Mouse (Mus musculus) hindbrain, embryonic 11.5 days (tissue): ENCODE measurements around the gene 5730596B20Rik. TPM values are rescaled to one million over a fixed set of nuclear protein-coding genes. Genes with fewer than 3 reads are reported as not detected.

Experiments
- ATAC-seq: fragments of 200-750 bp; cut with Nextera tagmentation; 2 replicates; pipeline ENCODE4 v1.8.0; 2017; ENCODE audit warnings: mild to moderate bottlenecking, moderate TSS enrichment, moderate library complexity; ENCODE audit not compliant: low FRiP score
- DNase-seq: peaks from one replicate; pipeline ENCODE4 v3.0.0-alpha.2; 2015; ENCODE audit warnings: low spot score
- H3K27ac ChIP-seq: fragments of 300-500 bp; sonication (generic); 2 replicates; pipeline ENCODE4 v1.5.1; 2014; ENCODE audit warnings: mild to moderate bottlenecking, low read depth, low read length
- H3K27me3 ChIP-seq: fragments of 300-500 bp; sonication (generic); 2 replicates; pipeline ENCODE4 v1.6.1; 2014; ENCODE audit warnings: mild to moderate bottlenecking, low read length, moderate library complexity, mixed read lengths; ENCODE audit not compliant: control insufficient read depth, insufficient read depth
- H3K36me3 ChIP-seq: fragments of 300-500 bp; sonication (generic); 2 replicates; pipeline ENCODE4 v1.6.1; 2014; ENCODE audit warnings: mild to moderate bottlenecking, low read length, moderate library complexity, mixed read lengths; ENCODE audit not compliant: control insufficient read depth, insufficient read depth
- H3K4me1 ChIP-seq: fragments of 300-500 bp; sonication (generic); replicated peaks from 2 replicates; pipeline ENCODE4 v1.6.1; 2014; ENCODE audit warnings: low read length, mixed read lengths; ENCODE audit not compliant: control insufficient read depth, insufficient read depth
- H3K4me2 ChIP-seq: fragments of 300-500 bp; sonication (generic); replicated peaks from 2 replicates; pipeline ENCODE4 v1.6.1; 2014; ENCODE audit warnings: mild to moderate bottlenecking, low read depth, low read length
- H3K4me3 ChIP-seq: fragments of 300-500 bp; sonication (generic); 2 replicates; pipeline ENCODE4 v1.5.1; 2014; ENCODE audit warnings: low read depth, low read length
- H3K9ac ChIP-seq: fragments of 300-500 bp; sonication (generic); 2 replicates; pipeline ENCODE4 v1.6.1; 2014; ENCODE audit warnings: low read depth, low read length
- H3K9me3 ChIP-seq: fragments of 300-500 bp; sonication (generic); 2 replicates; pipeline ENCODE4 v1.6.1; 2016; ENCODE audit warnings: low read length; ENCODE audit not compliant: control insufficient read depth
- WGBS: fragments of 180-500 bp; shearing (Covaris S2); extraction: QIAGEN DNeasy Blood & Tissue Kit; methylation state at CpG from one replicate; pipeline ENCODE4 v1.1.7; 2014; 5-methylcytosine and 5-hydroxymethylcytosine counted together
- polyA plus RNA-seq: library from polyadenylated mRNA; unstranded; fragments of >200 nt; fragmentation: Nextera tagmentation; extraction: Ambion mirVana; gene quantifications from 2 replicates; pipeline ENCODE4 v1.2.1, GENCODE M21; 2014

5730596B20Rik gene
- polyA plus RNA-seq, 1 experiment from 2014 or later, result 5.4 TPM

GRCm38 (mm10) chr6:52184668-52185067 is 7.4 kb downstream of the 5730596B20Rik start:
- H3K9me3 ChIP-seq, result no peaks in the 10 kb centered on the region
- peak overlapping the region; percentile 12; the same call in 1 of the 2 replicates for H3K4me3 ChIP-seq
- ATAC-seq (no peak), DNase-seq (no peak)
- H3K27ac ChIP-seq, result peak overlapping the region; percentile 84
- H3K4me2 ChIP-seq, result peak overlapping the region; percentile 40
- no peaks in the 10 kb centered on the region for H3K36me3 ChIP-seq
- H3K27me3 ChIP-seq, result peaks cover 86% of the 10 kb centered on the region
- 2% methylated on average over 6 of the region's 6 CpGs for WGBS
- H3K4me1 ChIP-seq, result peaks cover 2% of the 10 kb centered on the region; the same call in 1 of the 2 replicates
- H3K9ac ChIP-seq, result peak overlapping the region; percentile 44; the same call in 1 of the 2 replicates

DNA sequence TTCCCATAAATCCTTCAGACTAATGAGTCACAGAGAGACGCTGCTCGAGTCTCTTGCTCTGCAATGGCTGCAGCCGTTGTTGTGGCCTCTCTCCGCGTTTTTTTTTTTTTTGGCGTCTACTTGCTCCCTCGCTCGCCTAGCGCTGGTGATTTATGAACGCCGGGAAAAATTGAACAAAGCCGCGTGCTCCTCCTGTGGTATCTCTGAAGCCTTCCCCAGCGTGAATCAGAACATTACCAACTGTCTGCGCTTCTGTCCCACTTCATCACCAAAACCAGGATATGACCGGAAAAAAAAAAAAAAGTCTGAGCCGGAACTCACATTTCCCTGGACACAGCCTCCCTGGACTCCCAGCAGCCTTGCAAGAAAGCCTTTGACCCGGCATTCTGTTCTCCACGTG is 7.9 kb downstream of the 5730596B20Rik start:
- H3K4me3 ChIP-seq, result no peak overlapping the region; the same call in 1 of the 2 replicates
- H3K9ac ChIP-seq, result 0 out of 2 replicates have a peak overlapping the region, but pooled peaks have one; percentile 4
- DNase-seq, result no peak
- H3K27me3 ChIP-seq, result peaks cover 87% of the 10 kb centered on the region
- peaks cover 2% of the 10 kb centered on the region; the same call in 1 of the 2 replicates for H3K4me1 ChIP-seq
- peak overlapping the region; percentile 84 for H3K27ac ChIP-seq
- no peaks in the 10 kb centered on the region for H3K36me3 ChIP-seq
- WGBS, result under 1% methylated on average over 19 of the region's 19 CpGs
- ATAC-seq, result no peak
- H3K9me3 ChIP-seq, result no peaks in the 10 kb centered on the region
- H3K4me2 ChIP-seq, result peak overlapping the region; percentile 40

DNA sequence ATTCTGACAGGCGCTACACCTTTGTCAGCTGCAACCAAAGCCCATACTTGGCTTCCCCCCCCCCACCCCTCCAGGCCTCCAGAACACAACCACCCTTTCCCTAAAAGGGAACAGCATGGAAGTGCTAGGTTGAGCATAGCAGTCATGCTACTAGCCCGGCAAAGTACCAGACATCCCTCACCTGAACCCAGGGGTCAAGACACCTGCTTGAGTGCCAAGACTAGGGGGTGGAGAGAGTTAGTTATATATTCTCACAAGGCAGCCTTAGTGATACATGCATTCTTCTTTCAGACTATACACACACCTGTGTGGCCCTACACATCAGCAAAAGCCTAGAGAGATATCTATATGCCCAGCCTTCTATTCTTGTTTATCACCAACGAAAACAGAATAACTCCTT is 8.5 kb downstream of the 5730596B20Rik start:
- H3K4me3 ChIP-seq, result no peak overlapping the region; the same call in 1 of the 2 replicates
- peaks cover 2% of the 10 kb centered on the region; the same call in 1 of the 2 replicates for H3K4me1 ChIP-seq
- H3K9me3 ChIP-seq, result no peaks in the 10 kb centered on the region
- H3K36me3 ChIP-seq, result no peaks in the 10 kb centered on the region
- DNase-seq, result no peak
- peaks cover 85% of the 10 kb centered on the region for H3K27me3 ChIP-seq
- no peak overlapping the region for H3K9ac ChIP-seq
- ATAC-seq, result no peak
- H3K4me2 ChIP-seq, result peak overlapping the region; percentile 32
- peak overlapping the region; percentile 84; the same call in 1 of the 2 replicates for H3K27ac ChIP-seq
- 15% methylated on average over 3 of the region's 3 CpGs for WGBS

DNA sequence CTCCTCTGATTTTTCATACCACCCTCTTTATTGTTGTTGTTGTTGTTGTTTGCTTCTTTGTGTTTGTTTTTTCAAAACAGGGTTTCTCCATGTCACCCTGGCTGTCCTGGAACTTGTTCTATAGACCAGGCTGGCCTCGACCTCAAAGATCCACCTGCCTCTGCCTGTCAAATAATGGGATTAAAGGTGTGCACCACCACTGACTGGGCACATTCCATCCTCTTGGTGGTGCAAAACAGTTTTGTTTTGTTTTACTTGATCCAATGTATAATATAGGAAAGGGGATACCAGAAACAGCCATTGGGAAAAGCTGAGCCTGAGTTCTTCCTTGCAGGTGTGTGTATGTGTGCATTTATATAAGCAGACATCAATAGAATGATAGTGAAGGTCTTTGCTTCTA is 9.2 kb downstream of the 5730596B20Rik start:
- no peaks in the 10 kb centered on the region for H3K9me3 ChIP-seq
- no peak overlapping the region for H3K9ac ChIP-seq
- peaks cover 84% of the 10 kb centered on the region for H3K27me3 ChIP-seq
- 0 out of 2 replicates have a peak overlapping the region, but pooled peaks have one; percentile 54 for H3K27ac ChIP-seq
- ATAC-seq (no peak), DNase-seq (no peak)
- H3K4me3 ChIP-seq, result no peak overlapping the region
- peaks cover 4% of the 10 kb centered on the region for H3K4me1 ChIP-seq
- H3K4me2 ChIP-seq, result no peak overlapping the region
- no peaks in the 10 kb centered on the region for H3K36me3 ChIP-seq
- 14% methylated on average over 1 of the region's 1 CpGs for WGBS

DNA sequence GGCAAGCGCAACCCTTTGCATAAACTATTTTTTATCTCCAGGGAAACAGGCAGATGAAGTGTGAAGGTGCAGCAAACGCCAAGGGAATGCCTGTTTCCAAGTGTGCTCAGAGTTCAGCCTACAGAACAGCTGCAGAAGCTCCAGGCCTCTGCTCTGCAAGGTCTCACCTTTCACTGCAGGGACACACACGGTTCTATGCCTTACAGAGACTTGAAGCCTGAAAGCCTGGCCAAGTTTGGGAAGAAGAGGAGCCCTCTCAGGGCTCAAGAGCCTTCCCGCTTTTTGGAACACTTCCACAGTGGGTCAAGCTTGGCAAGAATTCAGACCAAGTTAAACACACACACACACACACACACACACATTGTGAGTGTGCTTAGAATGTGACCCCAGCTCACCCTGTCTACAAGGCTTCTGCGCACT is 11.9 kb downstream of the 5730596B20Rik start:
- peak overlapping the region; percentile 85 for H3K9ac ChIP-seq

GRCm38 (mm10) chr6:52189909-52190308 is 12.6 kb downstream of the 5730596B20Rik start:
- Histone ChIP-seq H3K4me3 (peak overlapping the region; percentile 49), H3K36me3 (no peaks in the 10 kb centered on the region), H3K4me1 (peaks cover 2% of the 10 kb centered on the region; the same call in 1 of the 2 replicates), H3K27ac (peak overlapping the region; percentile 95), H3K4me2 (peak overlapping the region; percentile 62), H3K27me3 (peaks cover 79% of the 10 kb centered on the region), H3K9ac (peak overlapping the region; percentile 85), H3K9me3 (no peaks in the 10 kb centered on the region)
- 9% methylated on average over 8 of the region's 8 CpGs for WGBS
- DNase-seq, result no peak
- no peak for ATAC-seq

More for the DNA sequence above, 11.9 kb downstream of the 5730596B20Rik start:
- peaks cover 79% of the 10 kb centered on the region for H3K27me3 ChIP-seq
- H3K9me3 ChIP-seq, result no peaks in the 10 kb centered on the region
- H3K27ac ChIP-seq, result peak overlapping the region; percentile 95
- ATAC-seq, result no peak
- no peak for DNase-seq
- no peaks in the 10 kb centered on the region for H3K36me3 ChIP-seq
- peaks cover 4% of the 10 kb centered on the region for H3K4me1 ChIP-seq
- H3K4me3 ChIP-seq, result peak overlapping the region; percentile 49
- WGBS, result 9% methylated on average over 5 of the region's 5 CpGs
- peak overlapping the region; percentile 62 for H3K4me2 ChIP-seq

DNA sequence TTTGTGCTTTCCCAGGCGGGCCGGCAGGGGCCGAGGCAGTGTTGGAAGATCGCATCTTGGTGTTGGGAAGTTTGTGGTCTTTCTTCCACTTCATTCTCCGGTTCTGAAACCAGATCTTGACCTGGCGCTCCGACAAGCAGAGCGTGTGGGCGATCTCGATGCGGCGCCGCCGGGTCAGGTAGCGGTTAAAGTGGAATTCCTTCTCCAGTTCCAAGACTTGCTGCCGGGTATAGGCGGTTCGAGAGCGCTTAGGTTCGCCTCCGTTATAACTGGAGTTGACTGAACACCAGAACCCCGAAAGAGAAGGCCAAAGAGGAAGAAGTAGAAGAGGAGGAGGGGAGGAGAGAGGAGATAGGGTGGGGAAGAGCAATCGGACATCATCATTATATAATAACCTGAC is 13.1 kb downstream of the 5730596B20Rik start:
- Histone ChIP-seq H3K9ac (peak overlapping the region; percentile 85), H3K4me2 (peak overlapping the region; percentile 62), H3K4me1 (peaks cover 2% of the 10 kb centered on the region; the same call in 1 of the 2 replicates), H3K27me3 (peaks cover 80% of the 10 kb centered on the region), H3K27ac (peak overlapping the region; percentile 95), H3K4me3 (peak overlapping the region; percentile 49), H3K36me3 (no peaks in the 10 kb centered on the region), H3K9me3 (no peaks in the 10 kb centered on the region)
- ATAC-seq (no peak), DNase-seq (peak; percentile 64)
- WGBS, result under 1% methylated on average over 23 of the region's 23 CpGs

- Histone ChIP-seq H3K4me2 (peak within 1 kb of the TSS; percentile 62), H3K4me3 (peak within 1 kb of the TSS; percentile 49), H3K9me3 (no peaks in the 10 kb centered on the region), H3K27ac (peak within 1 kb of the TSS; percentile 95), H3K27me3 (peaks cover 75% of the 10 kb centered on the region), H3K4me1 (peaks cover 2% of the 10 kb centered on the region; the same call in 1 of the 2 replicates), H3K36me3 (no peaks in the 10 kb centered on the region), H3K9ac (peak within 1 kb of the TSS; percentile 85)
- under 1% methylated on average over 58 of the region's 102 CpGs for WGBS
- DNase-seq (peak; percentile 62), ATAC-seq (peak; percentile 54)
These were observed 13.9 kb downstream of the 5730596B20Rik start, which contains the start of gene Hoxa4 for GRCm38 (mm10) chr6:52190906-52191810. TSS of gene Hoxa4 (minus strand) at chr6:52191753.
